Mouse (Mus musculus): ENCODE data around the gene Sh3d19. TPM values are rescaled to one million over a fixed set of nuclear protein-coding genes. Genes with fewer than 3 reads are reported as not detected.

Gene Sh3d19
- polyA plus RNA-seq, 1 experiment from 2014 or later, result 29.0 TPM

- Histone ChIP-seq H3K4me1 (replicated peaks; ENCODE audit: insufficient read depth, low read length) (no peaks in the 10 kb centered on the region), H3K27ac (no peak overlapping the region), H3K27me3 (ENCODE audit: insufficient read depth, low read length) (no peaks in the 10 kb centered on the region), H3K4me3 (replicated peaks; ENCODE audit: low read depth, low read length) (no peak overlapping the region), H3K4me2 (ENCODE audit: low read length) (no peak overlapping the region), H3K36me3 (ENCODE audit: insufficient read depth, low read length) (peaks cover 27% of the 10 kb centered on the region), H3K9ac (ENCODE audit: low read depth, low read length) (no peak overlapping the region), H3K9me3 (replicated peaks; ENCODE audit: low read length) (no peaks in the 10 kb centered on the region)
- ATAC-seq (replicated peaks; ENCODE audit: low FRiP score, low read depth) (no peak), DNase-seq (ENCODE audit: low spot score) (no peak)
- TF ChIP-seq CTCF (IDR thresholded peaks at IDR 0.05; ENCODE audit: low read depth), result no peak
- WGBS, result 93% methylated on average over 6 of the region's 6 CpGs
Observed at GRCm38 (mm10) chr3:86134939-86135638, 164.2 kb downstream of the Sh3d19 start.

GRCm38 (mm10) chr3:86135886-86136563 is 165.1 kb downstream of the Sh3d19 start:
- no peaks in the 10 kb centered on the region for H3K4me1 ChIP-seq (replicated peaks; ENCODE audit: insufficient read depth, low read length)
- no peak overlapping the region for H3K9ac ChIP-seq (ENCODE audit: low read depth, low read length)
- no peak overlapping the region for H3K27ac ChIP-seq
- 87% methylated on average over 6 of the region's 6 CpGs for WGBS
- ATAC-seq (replicated peaks; ENCODE audit: low FRiP score, low read depth) (no peak), DNase-seq (ENCODE audit: low spot score) (no peak)
- no peak overlapping the region for H3K4me3 ChIP-seq (replicated peaks; ENCODE audit: low read depth, low read length)
- H3K9me3 ChIP-seq (replicated peaks; ENCODE audit: low read length), result no peaks in the 10 kb centered on the region
- H3K4me2 ChIP-seq (ENCODE audit: low read length), result no peak overlapping the region
- peaks cover 26% of the 10 kb centered on the region for H3K36me3 ChIP-seq (ENCODE audit: insufficient read depth, low read length)
- no peak for TF ChIP-seq CTCF (IDR thresholded peaks at IDR 0.05; ENCODE audit: low read depth)
- no peaks in the 10 kb centered on the region for H3K27me3 ChIP-seq (ENCODE audit: insufficient read depth, low read length)

GRCm38 (mm10) chr3:86136936-86137574 is 166.1 kb downstream of the Sh3d19 start:
- WGBS, result 91% methylated on average over 6 of the region's 6 CpGs
- ATAC-seq (replicated peaks; ENCODE audit: low FRiP score, low read depth), result no peak
- Histone ChIP-seq H3K27me3 (ENCODE audit: insufficient read depth, low read length) (no peaks in the 10 kb centered on the region), H3K36me3 (ENCODE audit: insufficient read depth, low read length) (peaks cover 26% of the 10 kb centered on the region), H3K27ac (no peak overlapping the region), H3K4me2 (ENCODE audit: low read length) (no peak overlapping the region), H3K9ac (ENCODE audit: low read depth, low read length) (no peak overlapping the region), H3K9me3 (replicated peaks; ENCODE audit: low read length) (no peaks in the 10 kb centered on the region), H3K4me3 (replicated peaks; ENCODE audit: low read depth, low read length) (no peak overlapping the region), H3K4me1 (replicated peaks; ENCODE audit: insufficient read depth, low read length) (no peaks in the 10 kb centered on the region)
- TF ChIP-seq CTCF (IDR thresholded peaks at IDR 0.05; ENCODE audit: low read depth), result no peak
- no peak for DNase-seq (ENCODE audit: low spot score)

GRCm38 (mm10) chr3:86139660-86140059 is 168.8 kb downstream of the Sh3d19 start:
- Histone ChIP-seq H3K4me1 (replicated peaks; ENCODE audit: insufficient read depth, low read length) (no peaks in the 10 kb centered on the region), H3K9ac (ENCODE audit: low read depth, low read length) (no peak overlapping the region), H3K27me3 (ENCODE audit: insufficient read depth, low read length) (no peaks in the 10 kb centered on the region), H3K9me3 (replicated peaks; ENCODE audit: low read length) (no peaks in the 10 kb centered on the region), H3K4me3 (replicated peaks; ENCODE audit: low read depth, low read length) (no peak overlapping the region), H3K4me2 (ENCODE audit: low read length) (no peak overlapping the region), H3K36me3 (ENCODE audit: insufficient read depth, low read length) (peaks cover 26% of the 10 kb centered on the region), H3K27ac (no peak overlapping the region)
- WGBS, result 93% methylated on average over 4 of the region's 4 CpGs
- TF ChIP-seq CTCF (IDR thresholded peaks at IDR 0.05; ENCODE audit: low read depth), result no peak
- DNase-seq (ENCODE audit: low spot score), result no peak
- ATAC-seq (replicated peaks; ENCODE audit: low FRiP score, low read depth), result no peak

- H3K4me2 ChIP-seq (ENCODE audit: low read length), result peak overlapping the region; percentile 70
- TF ChIP-seq CTCF (IDR thresholded peaks at IDR 0.05; ENCODE audit: low read depth), result no peak
- no peaks in the 10 kb centered on the region for H3K9me3 ChIP-seq (replicated peaks; ENCODE audit: low read length)
- H3K4me1 ChIP-seq (replicated peaks; ENCODE audit: insufficient read depth, low read length), result no peaks in the 10 kb centered on the region
- H3K9ac ChIP-seq (ENCODE audit: low read depth, low read length), result peak overlapping the region; percentile 98
- DNase-seq (ENCODE audit: low spot score), result peak; percentile 50
- ATAC-seq (replicated peaks; ENCODE audit: low FRiP score, low read depth), result no peak
- 10% methylated on average over 7 of the region's 7 CpGs for WGBS
- peak overlapping the region; percentile 90; the same call in 1 of the 2 replicates for H3K27ac ChIP-seq
- H3K4me3 ChIP-seq (replicated peaks; ENCODE audit: low read depth, low read length), result peak overlapping the region; percentile 86
- no peaks in the 10 kb centered on the region for H3K27me3 ChIP-seq (ENCODE audit: insufficient read depth, low read length)
- H3K36me3 ChIP-seq (ENCODE audit: insufficient read depth, low read length), result peaks cover 23% of the 10 kb centered on the region
Observed at GRCm38 (mm10) chr3:86141366-86141765, 170.5 kb downstream of the Sh3d19 start.

GRCm38 (mm10) chr3:86141886-86142262 is 171.0 kb downstream of the Sh3d19 start:
- Histone ChIP-seq H3K4me1 (replicated peaks; ENCODE audit: insufficient read depth, low read length) (no peaks in the 10 kb centered on the region), H3K27me3 (ENCODE audit: insufficient read depth, low read length) (no peaks in the 10 kb centered on the region), H3K9me3 (replicated peaks; ENCODE audit: low read length) (no peaks in the 10 kb centered on the region), H3K36me3 (ENCODE audit: insufficient read depth, low read length) (peaks cover 22% of the 10 kb centered on the region), H3K4me2 (ENCODE audit: low read length) (peak overlapping the region; percentile 70), H3K27ac (peak overlapping the region; percentile 90), H3K9ac (ENCODE audit: low read depth, low read length) (peak overlapping the region; percentile 98), H3K4me3 (replicated peaks; ENCODE audit: low read depth, low read length) (peak overlapping the region; percentile 86)
- DNase-seq (ENCODE audit: low spot score) (peak; percentile 50), ATAC-seq (replicated peaks; ENCODE audit: low FRiP score, low read depth) (no peak; the same call in 1 of the 2 replicates)
- no peak for TF ChIP-seq CTCF (IDR thresholded peaks at IDR 0.05; ENCODE audit: low read depth)
- WGBS, result 0% methylated on average over 18 of the region's 18 CpGs

Measured in kidney, postnatal 0 days (tissue).